Mouse (Mus musculus) layer of hippocampus, adult 11-12 months (tissue): ENCODE measurements around the gene Scd1.
"Not testable (repeated sequence)": the region's sequence is repeated elsewhere in the genome, so short reads cannot be mapped to it uniquely, and the experiment has no call there.

Source experiments
- DNase-seq: peaks from one replicate; pipeline ENCODE4 v3.0.0; 2022; ENCODE audit warnings: low spot score

The Scd1 gene

DNA sequence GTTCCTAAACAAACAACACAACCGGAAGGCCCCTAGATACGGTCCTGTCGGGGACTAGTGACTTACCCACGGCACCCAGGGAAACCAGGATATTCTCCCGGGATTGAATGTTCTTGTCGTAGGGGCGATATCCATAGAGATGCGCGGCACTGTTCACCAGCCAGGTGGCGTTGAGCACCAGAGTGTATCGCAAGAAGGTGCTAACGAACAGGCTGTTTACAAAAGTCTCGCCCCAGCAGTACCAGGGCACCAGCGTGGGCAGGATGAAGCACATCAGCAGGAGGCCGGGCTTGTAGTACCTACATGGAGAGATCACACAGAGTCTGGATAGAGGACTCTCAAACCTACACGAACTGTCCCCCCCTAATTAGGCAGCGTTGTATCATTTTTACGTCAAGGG, 7.6 kb downstream of the Scd1 start:
- no peak for DNase-seq

- no peak for DNase-seq
These were observed 10.9 kb downstream of the Scd1 start for GRCm38 (mm10) chr19:44396742-44397141.

DNA sequence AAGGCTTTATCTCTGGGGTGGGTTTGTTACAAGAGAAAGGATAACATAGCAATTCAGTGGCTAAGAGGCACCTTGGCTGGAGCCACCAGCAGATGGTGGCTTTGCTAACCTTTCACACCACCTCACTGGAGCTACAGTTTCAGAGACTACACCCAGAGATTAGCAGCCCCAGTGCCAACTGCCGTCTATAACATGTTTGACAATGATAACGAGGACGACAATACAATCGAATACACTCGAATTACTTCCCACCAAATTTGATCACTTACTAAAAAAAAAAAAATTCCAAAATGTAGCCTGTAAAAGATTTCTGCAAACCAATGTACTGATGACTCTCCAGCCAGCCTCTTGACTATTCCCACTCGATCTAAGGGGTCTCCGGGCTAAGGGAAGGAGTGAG, 12.7 kb downstream of the Scd1 start:
- no peak for DNase-seq

DNA sequence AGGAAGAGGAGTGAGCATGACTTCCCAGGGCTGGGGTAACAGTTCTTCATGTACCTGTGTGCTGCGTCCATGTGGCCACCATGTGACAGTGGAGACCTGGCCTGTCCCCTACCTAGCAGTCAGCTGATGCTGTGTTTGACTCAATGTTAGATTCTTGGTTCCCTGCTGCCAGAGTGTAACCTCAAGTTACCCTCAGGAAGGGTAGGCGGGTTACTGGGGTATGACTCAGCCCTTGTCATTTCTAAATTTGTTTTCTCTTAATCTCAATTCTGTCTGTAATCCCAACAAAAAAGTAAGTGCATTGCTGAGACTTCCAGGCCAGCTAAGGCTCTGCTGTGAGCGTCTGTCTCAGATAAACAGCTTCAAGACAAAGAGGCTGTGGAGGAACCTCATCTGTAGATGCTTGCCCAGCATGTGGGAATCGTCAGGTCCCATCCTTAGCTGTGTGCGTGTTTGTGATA, 13.7 kb downstream of the Scd1 start:
- DNase-seq = no peak

- DNase-seq = no peak
These were observed 15.2 kb downstream of the Scd1 start for GRCm38 (mm10) chr19:44392339-44393009.

DNA sequence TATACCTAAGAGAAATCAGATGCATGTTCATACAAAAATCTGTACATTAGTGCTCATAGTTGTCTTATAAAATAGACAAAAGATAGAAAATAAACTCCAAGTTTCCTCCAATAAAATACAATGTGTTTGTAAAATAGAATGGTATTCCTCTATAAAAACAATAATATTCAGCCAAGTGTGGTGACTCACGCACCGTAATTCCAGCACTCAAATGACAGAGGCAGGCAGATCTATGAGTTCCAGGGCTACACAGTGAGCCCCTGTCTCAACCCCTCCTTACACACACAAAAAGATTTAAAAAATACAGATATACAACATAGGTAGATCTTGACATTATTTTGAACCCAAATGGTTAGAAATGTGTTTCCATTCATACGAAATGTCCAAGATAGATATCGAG, 15.8 kb downstream of the Scd1 start:
- DNase-seq = no peak

DNA sequence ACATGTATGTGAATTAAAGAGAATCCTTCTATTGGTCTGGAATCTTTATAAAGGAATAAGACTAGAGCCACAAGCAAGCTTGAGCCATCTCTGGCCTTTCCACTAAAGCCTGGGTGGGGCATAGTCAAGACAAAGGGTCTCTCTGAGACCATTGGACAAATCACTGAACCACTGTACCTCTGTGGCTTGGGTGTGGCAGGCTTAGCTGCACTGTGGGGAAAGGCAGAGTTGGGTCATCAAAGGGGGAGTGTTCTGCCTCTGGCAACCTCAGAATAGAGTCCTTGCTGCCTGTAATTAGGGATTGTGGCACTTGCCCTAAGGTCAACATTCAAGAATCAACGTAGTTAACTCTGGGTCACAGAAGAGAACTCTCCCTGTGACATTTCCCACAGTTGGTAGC, 18.2 kb downstream of the Scd1 start:
- DNase-seq = no peak

DNA sequence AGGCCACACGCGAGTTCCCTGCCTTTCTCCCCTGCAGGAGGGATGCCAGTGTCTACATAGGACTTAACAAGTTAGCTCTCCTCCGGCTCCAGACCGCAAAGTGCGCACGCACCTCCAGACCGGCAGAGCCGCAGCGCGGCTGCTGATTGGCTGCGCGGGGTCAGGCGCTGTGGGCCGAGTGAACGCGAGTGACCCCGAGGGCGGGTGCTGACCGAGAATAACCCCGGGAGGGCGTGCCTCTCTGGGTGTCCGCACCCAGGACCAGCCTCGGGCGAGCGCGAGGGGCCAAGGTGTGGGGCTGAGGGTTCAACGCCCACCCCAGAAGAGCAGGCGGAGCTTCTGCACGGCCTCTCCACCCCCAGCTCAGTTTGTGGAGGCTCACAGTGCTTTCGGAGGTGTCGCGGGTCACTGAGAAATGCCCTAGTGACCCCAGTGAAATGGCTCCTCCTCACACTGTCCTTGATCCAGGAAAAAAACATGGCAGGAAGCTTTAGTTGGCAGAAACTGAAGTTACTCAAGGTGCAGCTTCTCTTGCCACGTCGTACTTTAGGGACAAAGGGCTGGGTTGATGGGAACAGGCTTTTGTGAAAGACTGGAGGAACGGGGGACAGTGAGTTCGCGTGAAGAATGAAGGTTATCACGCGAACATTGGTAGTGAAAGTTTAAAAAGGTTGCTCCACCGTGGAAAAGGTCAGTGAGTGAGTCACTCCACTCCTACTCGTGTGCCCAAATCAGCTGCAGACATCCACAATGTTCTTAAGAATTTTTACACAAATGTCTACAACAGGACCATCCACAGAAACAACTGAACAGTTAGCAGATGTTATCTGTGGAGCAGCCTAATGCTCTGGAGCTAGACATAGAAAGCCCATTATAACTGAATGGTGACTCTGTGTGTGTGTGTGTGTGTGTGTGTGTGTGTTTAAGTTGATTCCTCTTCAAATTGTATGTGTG, 18.9 kb downstream of the Scd1 start:
- peak; percentile 91 for DNase-seq

DNA sequence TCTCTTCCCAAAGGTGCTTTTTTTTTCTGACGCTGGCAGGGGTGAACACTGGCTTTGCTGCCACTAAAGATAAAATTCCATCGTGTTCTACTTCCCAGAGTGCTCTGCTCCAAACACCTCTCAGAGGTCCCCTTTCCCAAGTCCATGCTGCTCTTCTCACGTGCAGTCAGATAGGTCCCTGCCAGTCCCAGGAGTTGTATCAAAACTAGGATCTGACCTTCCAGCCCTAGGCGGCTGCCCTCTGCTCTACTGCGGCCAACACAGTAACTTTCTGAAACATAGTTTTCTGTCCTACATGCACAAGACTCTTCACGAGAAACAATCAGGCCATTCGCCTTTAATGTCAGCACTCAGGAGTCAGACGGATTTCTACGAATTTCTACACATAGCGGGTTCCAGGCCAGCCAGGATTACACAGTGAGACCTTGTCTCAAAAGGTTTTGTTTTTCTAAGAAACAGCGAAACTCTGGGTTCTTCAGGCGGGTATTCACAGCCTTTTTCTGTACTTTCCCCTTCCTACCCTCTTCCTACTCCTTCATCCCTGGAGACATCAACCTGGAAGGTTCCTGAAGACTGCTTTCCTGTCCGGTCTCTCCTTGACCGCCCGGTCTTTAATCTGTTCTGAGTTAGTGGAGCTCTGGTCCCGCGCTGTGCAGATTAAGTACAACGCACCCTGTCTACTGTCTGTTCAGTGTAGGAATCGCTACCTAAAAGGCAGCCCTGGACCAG, 19.8 kb downstream of the Scd1 start:
- no peak for DNase-seq

GRCm38 (mm10) chr19:44387089-44387671, 20.5 kb downstream of the Scd1 start:
- DNase-seq = no peak

DNA sequence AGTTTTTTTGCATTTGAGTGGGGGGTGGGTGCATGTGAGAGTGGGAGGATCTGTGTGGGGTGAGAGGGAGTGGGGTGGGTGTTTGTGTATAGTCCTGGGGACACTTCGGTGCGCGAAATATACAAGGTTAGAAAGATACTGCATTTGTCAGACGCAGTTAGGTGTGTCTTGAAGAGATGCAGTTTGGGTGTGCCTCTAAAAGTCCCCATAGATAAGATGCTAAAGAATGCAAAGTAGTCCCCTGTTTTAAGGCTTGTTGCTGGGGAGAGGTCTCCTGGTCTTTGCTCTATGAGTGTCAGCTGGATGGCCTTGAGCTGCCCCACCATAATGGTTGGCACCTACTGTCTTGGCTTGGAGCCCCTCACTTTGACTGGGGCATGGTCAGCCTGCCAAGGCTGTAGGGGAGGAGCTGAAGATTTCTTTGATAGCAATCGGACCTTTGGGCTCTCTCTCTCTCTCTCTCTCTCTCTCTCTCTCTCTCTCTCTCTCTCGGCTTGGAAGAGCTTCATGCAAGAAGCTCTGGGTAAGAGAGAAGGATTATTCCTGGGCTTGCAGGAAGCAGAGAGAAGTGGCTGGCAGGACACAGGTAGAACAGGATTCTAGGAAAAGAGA, 21.7 kb downstream of the Scd1 start:
- no peak for DNase-seq

DNA sequence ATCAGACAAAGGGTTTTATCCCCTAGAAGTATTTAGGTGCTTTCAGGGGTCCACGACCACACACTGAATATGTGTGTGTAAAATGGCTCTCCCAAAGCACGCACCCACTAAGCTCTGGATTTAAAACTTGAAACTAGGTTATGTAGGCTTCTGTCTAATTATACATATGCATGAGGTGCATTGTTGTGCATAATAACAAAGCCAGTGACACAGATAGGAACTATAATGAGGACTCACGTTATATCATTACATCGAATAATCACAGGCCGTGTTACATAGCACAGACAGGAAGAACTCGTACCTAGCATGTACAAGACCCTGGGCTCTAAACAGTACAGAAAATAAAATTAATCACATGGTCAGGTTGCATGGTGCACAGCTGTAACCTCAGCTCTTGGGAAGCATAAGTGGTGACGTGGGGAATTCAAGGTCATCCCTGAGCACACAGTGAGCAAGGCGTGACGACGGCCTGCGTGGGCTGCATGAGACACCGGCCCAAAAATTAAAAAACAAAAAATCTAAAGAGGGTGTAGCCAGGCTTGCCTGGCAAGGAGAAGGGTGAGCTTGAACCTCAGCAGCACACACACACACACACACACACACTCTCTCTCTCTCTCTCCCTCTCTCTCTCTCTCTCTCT, 24.9 kb downstream of the Scd1 start:
- no peak for DNase-seq

DNA sequence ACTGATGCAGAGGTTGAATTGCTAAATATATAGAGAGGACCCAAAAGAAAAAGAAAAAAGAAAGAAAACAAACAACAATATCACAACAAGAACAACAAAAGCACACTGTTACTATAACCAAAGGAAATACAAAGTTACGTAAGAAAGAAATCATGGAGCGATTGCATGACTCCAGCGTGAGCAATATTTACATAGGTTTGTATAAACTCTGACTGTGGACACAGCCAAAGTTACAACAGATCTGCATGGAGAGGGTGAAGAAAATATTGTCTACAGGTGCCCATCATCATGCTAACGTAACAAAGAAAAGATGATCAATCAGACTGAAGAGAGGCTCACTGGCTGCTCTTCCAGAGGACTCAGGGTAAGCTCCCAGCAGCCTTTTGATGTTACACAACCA, 27.6 kb downstream of the Scd1 start:
- no peak for DNase-seq

- DNase-seq = no peak
These were observed 28.6 kb downstream of the Scd1 start for GRCm38 (mm10) chr19:44379090-44379489.

- DNase-seq = no peak
These were observed 29.9 kb downstream of the Scd1 start for GRCm38 (mm10) chr19:44377629-44378375.

GRCm38 (mm10) chr19:44376511-44376951, 31.1 kb downstream of the Scd1 start:
- no peak for DNase-seq

DNA sequence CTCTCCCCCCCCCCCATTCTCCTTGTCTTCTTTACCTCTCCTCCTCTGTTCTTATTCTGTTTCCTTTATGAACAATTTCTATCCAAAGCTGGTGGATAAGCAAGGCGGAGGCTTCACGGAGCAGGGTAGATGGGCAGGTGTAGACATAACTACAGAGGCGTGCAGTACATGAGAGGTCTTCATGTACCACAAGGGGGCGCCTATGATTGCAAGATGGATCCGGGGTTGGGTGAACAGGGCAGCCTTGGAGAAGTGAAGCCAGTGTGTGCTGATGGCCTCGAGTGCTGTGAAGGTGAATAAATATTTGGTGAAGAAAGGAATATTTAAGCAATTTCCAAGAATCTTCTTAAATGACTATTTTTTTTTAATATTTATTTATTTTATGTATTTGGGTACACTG, 34.7 kb downstream of the Scd1 start:
- peak; percentile 86 for DNase-seq

DNA sequence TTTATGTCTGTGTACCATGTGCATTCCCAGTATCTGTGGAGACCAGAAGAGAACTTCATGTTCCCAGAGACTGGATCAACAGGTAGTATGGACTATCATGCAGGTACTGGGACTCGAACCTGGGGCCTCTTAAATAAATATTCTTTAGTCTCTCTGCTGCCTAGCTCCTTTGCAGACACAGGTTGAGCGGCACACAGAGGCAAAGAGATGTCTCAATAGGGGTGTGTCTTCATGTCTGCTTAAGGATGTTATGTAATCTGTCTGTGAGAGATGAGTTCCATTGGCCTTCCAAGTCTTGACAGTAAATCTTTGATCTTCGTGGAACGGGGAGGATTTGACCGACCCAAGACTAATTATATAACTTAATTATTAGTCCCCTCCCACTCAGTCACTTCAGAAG, 37.4 kb downstream of the Scd1 start:
- no peak for DNase-seq

GRCm38 (mm10) chr19:44369371-44369770, 38.3 kb downstream of the Scd1 start:
- no peak for DNase-seq

GRCm38 (mm10) chr19:44367076-44367475, 40.6 kb downstream of the Scd1 start:
- DNase-seq = not testable (repeated sequence)
